Mouse (Mus musculus) gonadal fat pad, adult 2 months (tissue): ENCODE results near the gene Scmh1. TPM values are rescaled to one million over a fixed set of nuclear protein-coding genes. Genes with fewer than 3 reads are reported as not detected.
A peak's percentile ranks its signal among the peaks of the same experiment; 100 is the strongest.

Experiments used
- DNase-seq: peaks from one replicate; pipeline ENCODE4 v3.0.0-alpha.2; 2012; ENCODE audit warnings: low read depth
- polyA plus RNA-seq: library from polyadenylated mRNA; depleted of rRNA; stranded (reverse); fragments of >200 nt; gene quantifications from 2 replicates; pipeline ENCODE4 v1.2.3, GENCODE M21; 2012

Scmh1 gene
- polyA plus RNA-seq, 1 experiment, result 41.2 TPM

GRCm38 (mm10) chr4:120405806-120406638 lies 941 bp downstream of the Scmh1 start:
- no peak for DNase-seq

- no peak for DNase-seq
Observed at GRCm38 (mm10) chr4:120406639-120407273, 1.7 kb downstream of the Scmh1 start.

GRCm38 (mm10) chr4:120418053-120418452 lies 13.0 kb downstream of the Scmh1 start:
- no peak for DNase-seq

- DNase-seq, result no peak
Observed at GRCm38 (mm10) chr4:120420193-120420592, 15.1 kb downstream of the Scmh1 start.

- no peak for DNase-seq
Observed at GRCm38 (mm10) chr4:120420685-120421084, 15.6 kb downstream of the Scmh1 start.

GRCm38 (mm10) chr4:120430601-120431000 lies 25.5 kb downstream of the Scmh1 start:
- DNase-seq, result no peak

- DNase-seq, result peak; percentile 22
Observed at GRCm38 (mm10) chr4:120432599-120433373, 27.7 kb downstream of the Scmh1 start.

- no peak for DNase-seq
Observed at GRCm38 (mm10) chr4:120461741-120462140, 56.7 kb downstream of the Scmh1 start.

- DNase-seq, result no peak
Observed at GRCm38 (mm10) chr4:120472946-120473345, 67.9 kb downstream of the Scmh1 start.

GRCm38 (mm10) chr4:120487707-120488106 lies 82.6 kb downstream of the Scmh1 start:
- no peak for DNase-seq

- no peak for DNase-seq
Observed at GRCm38 (mm10) chr4:120506955-120507354, 101.9 kb downstream of the Scmh1 start.

GRCm38 (mm10) chr4:120511203-120511602 lies 106.1 kb downstream of the Scmh1 start:
- no peak for DNase-seq

GRCm38 (mm10) chr4:120514366-120514765 lies 109.3 kb downstream of the Scmh1 start:
- DNase-seq, result no peak

GRCm38 (mm10) chr4:120516491-120516890 lies 111.4 kb downstream of the Scmh1 start:
- peak; percentile 89 for DNase-seq

GRCm38 (mm10) chr4:120516907-120517306 lies 111.8 kb downstream of the Scmh1 start:
- no peak for DNase-seq

- peak; percentile 97 for DNase-seq
Observed at GRCm38 (mm10) chr4:120517335-120517734, 112.3 kb downstream of the Scmh1 start.

GRCm38 (mm10) chr4:120521761-120522160 lies 116.7 kb downstream of the Scmh1 start:
- no peak for DNase-seq

- no peak for DNase-seq
Observed at GRCm38 (mm10) chr4:120522351-120522750, 117.3 kb downstream of the Scmh1 start.

GRCm38 (mm10) chr4:120523092-120523491 lies 118.0 kb downstream of the Scmh1 start:
- DNase-seq, result no peak

- DNase-seq, result no peak
Observed at GRCm38 (mm10) chr4:120528171-120528570, 123.1 kb downstream of the Scmh1 start.

- DNase-seq, result no peak
Observed at GRCm38 (mm10) chr4:120531986-120532385, 126.9 kb downstream of the Scmh1 start, which contains the start of gene Slfnl1. Slfnl1 (plus strand) TSS chr4:120532231.

- DNase-seq, result no peak
Observed at GRCm38 (mm10) chr4:120538664-120539063, 133.6 kb downstream of the Scmh1 start.
